Mouse (Mus musculus) forebrain, embryonic 12.5 days (tissue): ENCODE measurements around the gene Rela. TPM values are rescaled to one million over a fixed set of nuclear protein-coding genes. Genes with fewer than 3 reads are reported as not detected.

ENCODE experiments used
- ATAC-seq: fragments of 200-750 bp; cut with Nextera tagmentation; 2 replicates; pipeline ENCODE4 v1.8.0; 2017; ENCODE audit warnings: moderate TSS enrichment; ENCODE audit not compliant: low FRiP score
- H3K27ac ChIP-seq: fragments of 300-500 bp; sonication (generic); 2 replicates; pipeline ENCODE4 v1.5.1; 2016; ENCODE audit warnings: mild to moderate bottlenecking
- H3K27me3 ChIP-seq: fragments of 300-500 bp; sonication (generic); 2 replicates; pipeline ENCODE4 v1.6.1; 2016; ENCODE audit warnings: mild to moderate bottlenecking
- H3K36me3 ChIP-seq: fragments of 300-500 bp; sonication (generic); replicated peaks from 2 replicates; pipeline ENCODE4 v1.6.1; 2016; ENCODE audit warnings: mild to moderate bottlenecking
- H3K4me1 ChIP-seq: fragments of 300-500 bp; sonication (generic); 2 replicates; pipeline ENCODE4 v1.6.1; 2016
- H3K4me2 ChIP-seq: fragments of 300-500 bp; sonication (generic); 2 replicates; pipeline ENCODE4 v1.6.1; 2016; ENCODE audit warnings: mild to moderate bottlenecking, moderate library complexity
- H3K4me3 ChIP-seq: fragments of 300-500 bp; sonication (generic); replicated peaks from 2 replicates; pipeline ENCODE4 v1.5.1; 2016; ENCODE audit warnings: mild to moderate bottlenecking
- H3K9ac ChIP-seq: fragments of 300-500 bp; sonication (generic); 2 replicates; pipeline ENCODE4 v1.6.1; 2016; ENCODE audit warnings: mild to moderate bottlenecking
- H3K9me3 ChIP-seq: fragments of 300-500 bp; sonication (generic); 2 replicates; pipeline ENCODE4 v1.6.1; 2016
- WGBS: fragments of 180-500 bp; shearing (Covaris S2); methylation state at CpG from one replicate; pipeline ENCODE4 v1.1.7; 2016; 5-methylcytosine and 5-hydroxymethylcytosine counted together
- polyA plus RNA-seq: library from polyadenylated mRNA; unstranded; fragments of >200 nt; fragmentation: Nextera tagmentation; extraction: Ambion mirVana; gene quantifications from 2 replicates; pipeline ENCODE4 v1.2.1, GENCODE M21; 2016

Gene Rela
- 34.1 and 36.9 TPM in 2 replicates for polyA plus RNA-seq

DNA sequence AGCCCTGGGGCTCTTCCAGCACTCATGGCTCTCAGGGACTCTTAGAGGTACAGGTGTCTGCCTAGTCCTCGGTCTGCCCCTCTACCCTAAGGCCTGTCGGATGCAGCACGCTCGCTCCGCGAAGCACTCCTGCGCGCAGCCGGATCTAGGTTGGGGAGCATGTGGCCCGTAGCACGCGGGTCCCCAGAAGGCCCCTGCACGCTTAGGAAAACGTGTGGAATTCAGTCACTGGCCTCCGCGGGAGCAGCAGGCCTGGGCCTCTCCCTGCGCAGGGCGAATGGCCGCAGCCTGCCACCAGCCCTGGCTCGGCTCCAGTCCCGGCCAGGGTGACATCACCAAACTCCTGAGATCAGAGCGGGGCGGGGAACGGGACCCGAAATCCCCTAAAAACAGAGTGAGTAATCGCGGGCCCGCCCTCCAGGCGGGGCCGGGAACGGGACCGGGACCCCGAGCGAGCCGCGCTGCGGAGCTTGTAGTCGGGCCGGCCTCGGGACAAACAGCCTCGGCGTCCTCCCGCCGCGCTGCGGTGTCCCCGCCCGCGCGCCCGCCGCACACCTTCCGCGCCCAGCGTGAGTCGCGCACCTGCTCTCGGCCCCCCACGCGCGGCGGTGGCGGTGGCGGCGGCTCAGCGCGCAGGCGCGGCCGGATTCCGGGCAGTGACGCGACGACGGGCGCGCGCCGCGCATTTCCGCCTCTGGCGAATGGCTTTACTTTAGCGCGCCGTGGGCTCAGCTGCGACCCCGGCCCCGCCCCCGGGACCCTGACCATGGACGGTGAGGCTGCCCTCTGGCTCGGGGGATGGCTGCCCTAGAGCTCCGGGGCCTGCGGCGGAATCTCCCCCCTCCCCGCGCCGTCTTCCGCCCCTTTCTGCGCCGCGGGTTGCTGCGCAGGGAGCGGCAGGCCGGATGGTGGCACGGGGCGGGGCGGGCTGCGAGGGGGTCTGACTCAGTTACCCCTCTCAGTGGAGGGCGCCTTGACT, at the start of gene Rela:
Gene Rela (plus strand): TSS at position 415 of the 979 bp plus-strand sequence.
- Histone ChIP-seq H3K9me3 (no peaks in the 10 kb centered on the region), H3K27ac (peak within 1 kb of the TSS; percentile 93), H3K9ac (peak within 1 kb of the TSS; percentile 93), H3K4me3 (peak within 1 kb of the TSS; percentile 89), H3K36me3 (peaks cover 32% of the 10 kb centered on the region), H3K4me1 (peaks cover 22% of the 10 kb centered on the region), H3K27me3 (no peaks in the 10 kb centered on the region), H3K4me2 (peak within 1 kb of the TSS; percentile 82)
- ATAC-seq: peak; percentile 89
- whole genome bisulfite sequencing: under 1% methylated on average over 103 of the region's 109 CpGs

DNA sequence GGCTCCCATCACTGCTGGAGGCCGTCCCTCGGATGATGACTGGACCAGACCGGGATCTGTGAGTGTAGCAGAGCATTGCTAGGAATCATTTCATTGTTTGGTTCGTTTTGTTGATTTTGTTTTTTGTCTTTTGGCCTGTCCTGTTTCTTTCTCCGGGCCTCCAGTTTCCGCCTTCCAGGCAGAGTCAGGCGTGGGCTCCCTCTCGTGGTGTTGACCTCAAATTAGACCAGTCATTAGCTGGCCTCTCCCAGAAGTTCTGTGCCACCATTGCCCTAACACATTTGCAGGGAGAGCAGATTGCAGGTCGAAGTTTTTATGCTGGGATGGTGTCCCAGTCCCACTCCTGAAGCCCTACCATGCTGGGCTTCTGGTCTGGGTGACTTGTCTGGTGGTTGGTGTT, 48.1 kb upstream of the Rela start:
- H3K27me3 ChIP-seq: 0 out of 2 replicates have a peak, but pooled peaks cover 5% of the 10 kb centered on the region
- WGBS: 78% methylated on average over 9 of the region's 9 CpGs

DNA sequence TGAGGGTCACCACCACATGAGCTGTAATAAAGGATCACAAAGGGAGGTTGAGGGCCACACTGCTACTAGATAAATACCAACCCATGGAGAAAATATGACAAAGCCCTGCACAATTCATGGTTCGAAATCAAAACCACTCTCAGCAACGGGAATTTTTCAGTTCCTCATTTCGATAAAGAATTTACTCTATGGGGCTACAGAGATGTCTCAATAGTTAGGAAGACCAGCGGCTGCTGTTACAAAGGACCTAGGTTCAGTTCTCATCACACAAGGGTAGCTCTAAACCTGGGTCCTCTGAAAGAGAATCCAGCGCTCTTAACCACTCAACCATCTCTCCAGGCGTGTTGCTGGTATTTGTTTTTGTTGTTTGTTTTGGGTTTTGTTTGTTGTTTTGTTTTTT, 45.4 kb upstream of the Rela start:
- Histone ChIP-seq H3K4me3 (no peak overlapping the region), H3K9ac (no peak overlapping the region), H3K4me2 (no peak overlapping the region), H3K27ac (no peak overlapping the region), H3K36me3 (no peaks in the 10 kb centered on the region), H3K4me1 (no peaks in the 10 kb centered on the region), H3K27me3 (no peaks in the 10 kb centered on the region), H3K9me3 (no peaks in the 10 kb centered on the region)
- WGBS: 93% methylated on average over 6 of the region's 6 CpGs
- ATAC-seq: no peak

More for the DNA sequence above, 48.1 kb upstream of the Rela start:
- no peak overlapping the region for H3K4me3 ChIP-seq
- H3K9me3 ChIP-seq: no peaks in the 10 kb centered on the region
- no peak overlapping the region for H3K4me2 ChIP-seq
- no peak overlapping the region for H3K9ac ChIP-seq
- no peaks in the 10 kb centered on the region for H3K4me1 ChIP-seq
- ATAC-seq: no peak
- H3K27ac ChIP-seq: no peak overlapping the region
- no peaks in the 10 kb centered on the region for H3K36me3 ChIP-seq

DNA sequence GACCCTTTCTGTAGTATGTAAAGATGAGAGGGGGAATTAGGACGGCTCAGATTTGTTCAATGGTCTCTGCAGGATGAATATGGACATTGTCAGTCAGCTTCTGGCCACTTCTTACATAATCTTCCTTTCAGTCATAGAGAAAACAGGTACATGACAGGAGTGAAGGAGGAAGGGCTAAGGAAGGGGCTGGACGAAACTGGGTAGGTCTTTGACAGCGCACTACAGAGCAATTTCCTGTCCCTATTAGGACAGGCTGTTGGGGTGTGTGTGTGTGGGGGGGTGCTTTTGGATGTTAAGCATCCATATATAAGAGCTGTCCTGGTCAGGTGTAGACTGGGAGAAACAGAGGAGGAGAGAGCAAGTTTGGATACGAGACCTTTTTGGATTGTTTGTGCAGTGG, 38.1 kb upstream of the Rela start:
- Histone ChIP-seq H3K9ac (no peak overlapping the region), H3K4me3 (no peak overlapping the region), H3K36me3 (peaks cover 14% of the 10 kb centered on the region), H3K4me1 (peaks cover 17% of the 10 kb centered on the region), H3K4me2 (no peak overlapping the region), H3K27ac (no peak overlapping the region), H3K9me3 (no peaks in the 10 kb centered on the region), H3K27me3 (no peaks in the 10 kb centered on the region)
- 81% methylated on average over 4 of the region's 4 CpGs for WGBS
- ATAC-seq: no peak

GRCm38 (mm10) chr19:5601752-5602541, 35.3 kb upstream of the Rela start, which contains the start of gene Rnaseh2c:
Gene Rnaseh2c, plus strand, starts transcription at chr19:5601873.
- peaks cover 17% of the 10 kb centered on the region for H3K4me1 ChIP-seq
- H3K27me3 ChIP-seq: no peaks in the 10 kb centered on the region
- H3K9ac ChIP-seq: peak within 1 kb of the TSS; percentile 98
- no peaks in the 10 kb centered on the region for H3K9me3 ChIP-seq
- peak within 1 kb of the TSS; percentile 93 for H3K4me3 ChIP-seq
- peaks cover 42% of the 10 kb centered on the region for H3K36me3 ChIP-seq
- WGBS: under 1% methylated on average over 64 of the region's 64 CpGs
- peak; percentile 91 for ATAC-seq
- H3K4me2 ChIP-seq: peak within 1 kb of the TSS; percentile 83
- peak within 1 kb of the TSS; percentile 88 for H3K27ac ChIP-seq

DNA sequence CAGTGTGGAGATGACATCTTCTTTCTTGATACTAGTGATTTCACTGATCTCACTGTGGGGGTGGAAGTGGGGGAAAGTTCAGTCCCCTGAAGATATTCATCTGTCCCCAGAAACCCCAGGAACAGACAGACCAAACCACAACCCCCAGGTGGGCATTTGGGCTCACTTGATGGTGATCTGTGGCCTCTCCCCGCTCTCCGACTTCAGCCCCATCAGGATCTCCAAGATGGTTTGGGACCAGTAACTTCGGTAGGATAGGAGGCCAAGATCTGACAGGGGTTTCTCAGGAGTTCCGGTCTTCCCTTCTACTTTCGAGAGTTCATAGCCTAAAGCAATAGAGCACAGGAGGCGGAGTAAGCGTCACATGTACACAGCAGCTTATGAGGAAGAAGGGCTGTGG, 33.6 kb upstream of the Rela start:
- Histone ChIP-seq H3K27me3 (no peaks in the 10 kb centered on the region), H3K36me3 (peaks cover 59% of the 10 kb centered on the region), H3K4me1 (peaks cover 24% of the 10 kb centered on the region), H3K27ac (no peak overlapping the region), H3K9me3 (no peaks in the 10 kb centered on the region), H3K4me3 (0 out of 2 replicates have a peak overlapping the region, but pooled peaks have one; percentile 93), H3K9ac (no peak overlapping the region), H3K4me2 (no peak overlapping the region)
- no peak for ATAC-seq
- 94% methylated on average over 7 of the region's 7 CpGs for WGBS

GRCm38 (mm10) chr19:5605126-5605525, 32.2 kb upstream of the Rela start:
- no peak for ATAC-seq
- Histone ChIP-seq H3K27ac (no peak overlapping the region), H3K27me3 (no peaks in the 10 kb centered on the region), H3K4me3 (no peak overlapping the region), H3K9me3 (no peaks in the 10 kb centered on the region), H3K9ac (no peak overlapping the region), H3K36me3 (peaks cover 61% of the 10 kb centered on the region), H3K4me1 (peaks cover 32% of the 10 kb centered on the region), H3K4me2 (no peak overlapping the region)
- 92% methylated on average over 7 of the region's 7 CpGs for WGBS

DNA sequence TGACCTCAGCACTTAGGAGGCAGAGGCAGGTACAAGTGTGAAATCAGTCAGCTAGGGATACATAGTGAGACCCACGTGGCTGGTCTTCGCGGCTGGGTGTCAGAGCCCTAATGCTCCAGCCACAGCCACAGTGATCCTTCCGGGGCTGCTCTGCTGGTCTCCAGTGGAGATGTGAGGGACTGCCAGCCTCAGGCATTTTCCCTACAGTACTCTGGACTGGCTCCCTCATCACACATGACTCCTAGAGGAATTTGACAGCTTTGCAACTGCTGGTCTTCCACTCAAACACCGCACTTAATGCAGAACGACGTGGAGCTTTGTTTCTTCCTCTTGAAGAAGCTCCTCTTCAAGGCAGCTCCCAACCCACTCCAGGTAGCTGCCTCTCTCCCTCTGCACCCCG, 31.1 kb upstream of the Rela start:
- no peak overlapping the region for H3K4me2 ChIP-seq
- H3K4me1 ChIP-seq: peaks cover 39% of the 10 kb centered on the region
- H3K36me3 ChIP-seq: peaks cover 61% of the 10 kb centered on the region
- no peaks in the 10 kb centered on the region for H3K9me3 ChIP-seq
- H3K9ac ChIP-seq: no peak overlapping the region
- no peak for ATAC-seq
- H3K4me3 ChIP-seq: no peak overlapping the region
- H3K27me3 ChIP-seq: no peaks in the 10 kb centered on the region
- WGBS: 86% methylated on average over 8 of the region's 8 CpGs
- no peak overlapping the region for H3K27ac ChIP-seq

DNA sequence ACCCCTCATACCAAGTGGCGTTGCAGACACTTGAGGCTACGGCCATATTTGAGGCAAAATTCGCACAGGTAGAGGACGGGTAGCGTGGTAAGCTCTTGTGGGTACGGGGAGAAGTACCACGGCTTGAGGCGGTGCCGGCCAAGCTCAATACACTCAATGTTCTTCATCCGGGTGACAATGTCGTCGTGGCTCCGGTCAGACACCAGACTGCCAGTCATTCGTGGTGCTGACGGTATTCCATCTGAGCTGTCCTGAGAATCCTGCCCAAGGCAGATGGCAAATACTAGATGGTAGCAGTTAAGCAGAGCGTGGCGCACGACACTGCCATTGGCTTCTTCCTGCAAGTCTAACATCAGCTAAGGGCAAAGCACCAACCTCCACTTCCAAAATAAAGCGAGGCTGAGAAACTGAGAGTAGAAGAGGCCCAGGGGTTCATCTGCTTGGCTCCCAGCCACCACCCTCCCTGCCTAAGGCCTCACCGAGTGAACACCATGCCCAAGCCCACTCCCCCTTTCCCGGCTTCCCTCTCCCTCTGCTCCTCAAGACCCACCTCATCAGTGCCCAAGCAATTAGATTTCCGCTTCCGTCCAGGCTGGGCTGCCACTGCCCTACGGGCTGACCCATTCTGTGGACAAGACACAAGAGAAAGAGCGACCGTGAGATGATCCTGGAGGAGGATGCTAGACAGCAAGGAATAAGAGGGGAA, 29.4 kb upstream of the Rela start:
- no peak overlapping the region for H3K27ac ChIP-seq
- no peak overlapping the region for H3K4me3 ChIP-seq
- H3K36me3 ChIP-seq: peaks cover 60% of the 10 kb centered on the region
- no peak overlapping the region for H3K4me2 ChIP-seq
- WGBS: 95% methylated on average over 26 of the region's 26 CpGs
- H3K9ac ChIP-seq: no peak overlapping the region
- no peaks in the 10 kb centered on the region for H3K9me3 ChIP-seq
- peaks cover 33% of the 10 kb centered on the region for H3K4me1 ChIP-seq
- 0 out of 2 replicates have a peak, but pooled peaks cover 4% of the 10 kb centered on the region for H3K27me3 ChIP-seq
- ATAC-seq: no peak

DNA sequence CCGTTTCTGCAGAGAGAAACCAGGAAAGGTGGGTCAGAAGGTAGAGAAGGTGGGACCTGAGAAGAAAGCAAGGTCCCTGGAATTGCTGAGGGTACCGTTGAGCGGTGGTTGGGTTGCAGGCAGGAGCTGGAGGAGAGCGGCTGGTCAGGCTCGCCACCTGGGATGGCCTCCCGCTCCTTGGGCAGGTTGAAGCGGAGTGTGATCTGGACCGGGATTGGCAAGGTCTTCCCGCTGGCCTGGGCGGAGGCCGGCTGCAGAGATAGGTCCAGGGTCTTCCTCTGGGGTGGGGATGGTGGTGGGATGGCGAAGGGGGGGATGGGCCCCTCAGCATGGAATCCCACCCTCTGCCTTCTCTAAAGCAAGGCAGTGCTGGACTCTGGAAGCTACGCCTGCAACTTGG, 28.6 kb upstream of the Rela start:
- H3K36me3 ChIP-seq: peaks cover 52% of the 10 kb centered on the region
- peak overlapping the region; percentile 70 for H3K4me2 ChIP-seq
- no peak for ATAC-seq
- peaks cover 8% of the 10 kb centered on the region; the same call in 1 of the 2 replicates for H3K27me3 ChIP-seq
- H3K4me3 ChIP-seq: peak overlapping the region; percentile 66
- H3K27ac ChIP-seq: peak overlapping the region; percentile 97
- H3K9ac ChIP-seq: peak overlapping the region; percentile 73
- peaks cover 24% of the 10 kb centered on the region for H3K4me1 ChIP-seq
- H3K9me3 ChIP-seq: no peaks in the 10 kb centered on the region
- WGBS: 96% methylated on average over 13 of the region's 13 CpGs

DNA sequence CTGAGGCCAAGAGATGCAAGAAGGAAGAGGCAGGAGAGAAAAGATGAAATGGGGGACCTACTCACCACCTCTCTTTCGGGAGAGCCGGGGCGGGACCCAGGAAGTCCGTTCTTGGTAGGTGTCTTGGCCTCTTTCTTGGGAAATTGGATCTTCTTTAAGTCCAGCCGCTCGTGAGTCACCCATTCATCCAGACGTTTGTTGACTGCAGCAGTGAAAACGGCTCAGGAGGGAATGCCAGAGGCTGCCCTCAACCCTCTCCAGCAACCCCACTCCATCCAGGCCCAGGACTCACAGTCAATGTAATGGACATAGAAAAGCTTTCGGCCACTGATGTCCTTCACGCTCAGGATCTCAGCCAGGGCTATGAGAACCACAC, 28.1 kb upstream of the Rela start:
- Histone ChIP-seq H3K9ac (peak overlapping the region; percentile 73), H3K4me1 (peaks cover 22% of the 10 kb centered on the region), H3K27me3 (peaks cover 8% of the 10 kb centered on the region; the same call in 1 of the 2 replicates), H3K4me3 (peak overlapping the region; percentile 66), H3K9me3 (no peaks in the 10 kb centered on the region), H3K36me3 (peaks cover 47% of the 10 kb centered on the region), H3K27ac (peak overlapping the region; percentile 97), H3K4me2 (peak overlapping the region; percentile 70)
- no peak for ATAC-seq
- WGBS: 59% methylated on average over 10 of the region's 10 CpGs
